Mouse (Mus musculus) gastrocnemius, adult 2 months (tissue): ENCODE measurements around the gene Gps2. TPM values are rescaled to one million over a fixed set of nuclear protein-coding genes. Genes with fewer than 3 reads are reported as not detected.

Experiments
- DNase-seq: peaks from one replicate; pipeline ENCODE4 v3.0.0; 2022
- H3K27ac ChIP-seq: fragments of 200-600 bp; 2 replicates; pipeline ENCODE4 v1.8.1; 2022; ENCODE audit warnings: mild to moderate bottlenecking
- H3K4me3 ChIP-seq: fragments of 200-600 bp; 2 replicates; pipeline ENCODE4 v1.8.1; 2022; ENCODE audit warnings: mild to moderate bottlenecking, moderate library complexity
- CTCF ChIP-seq: fragments of 200-600 bp; IDR thresholded peaks from 2 replicates; pipeline ENCODE4 v1.8.1; 2022; ENCODE audit warnings: antibody characterized with exemption, mild to moderate bottlenecking, moderate library complexity
- intact Hi-C: fragments of 180-260 bp; cut with DNase I; formaldehyde crosslinking; loops from one replicate; pipeline ENCODE4 v1.15.1; 2025
- total RNA-seq, 2 experiments: library from RNA; stranded (reverse); gene quantifications; 2 replicates each; pipeline ENCODE4 v1.2.3; 2021

Gene Gps2
- total RNA-seq, 2 experiments from 2014 or later, result 47.1 to 49.6 TPM

- intact Hi-C loops, result no loop called here
- peak; percentile 95 for DNase-seq
- H3K4me3 ChIP-seq, result peak within 1 kb of the TSS; percentile 77
- TF ChIP-seq CTCF, result peak; percentile 10; the same call in 1 of the 2 replicates
- H3K27ac ChIP-seq, result peak within 1 kb of the TSS; percentile 83
These were observed 21.6 kb downstream of the Gps2 start, which contains the start of gene Ybx2 for GRCm38 (mm10) chr11:69935137-69935879. Gene Ybx2 (plus strand): TSS chr11:69935796.

DNA sequence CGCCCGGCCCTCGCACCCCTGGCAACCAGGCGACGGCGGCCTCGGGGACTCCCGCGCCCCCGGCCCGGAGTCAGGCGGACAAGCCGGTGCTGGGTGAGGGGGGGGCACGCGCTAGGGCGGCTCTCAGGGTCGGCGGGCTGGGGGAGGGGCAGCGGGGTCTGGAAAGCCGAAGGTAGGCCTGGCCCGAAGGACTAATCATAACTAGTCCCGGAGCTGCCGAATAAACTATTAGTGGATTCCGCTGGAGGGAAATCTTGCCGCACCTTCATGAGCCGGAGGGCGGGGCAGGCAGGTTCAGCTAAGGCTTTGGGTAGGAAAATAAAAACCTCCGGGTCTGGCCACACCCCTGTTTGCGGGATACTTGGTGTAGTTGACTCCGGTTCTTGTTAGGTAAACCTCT, 22.5 kb downstream of the Gps2 start:
- Histone ChIP-seq H3K27ac (peak overlapping the region; percentile 83), H3K4me3 (peak overlapping the region; percentile 77)
- intact Hi-C loops, result no loop called here
- DNase-seq, result no peak
- TF ChIP-seq CTCF, result no peak

- peak overlapping the region; percentile 77 for H3K4me3 ChIP-seq
- peak overlapping the region; percentile 83 for H3K27ac ChIP-seq
- intact Hi-C loops, result no loop called here
- peak; percentile 45 for DNase-seq
- TF ChIP-seq CTCF, result no peak
These were observed 23.1 kb downstream of the Gps2 start for GRCm38 (mm10) chr11:69936714-69937347.

- no peak for TF ChIP-seq CTCF
- H3K4me3 ChIP-seq, result peak overlapping the region; percentile 77
- peak; percentile 85 for DNase-seq
- intact Hi-C loops, result no loop called here
- H3K27ac ChIP-seq, result peak overlapping the region; percentile 83
These were observed 23.7 kb downstream of the Gps2 start for GRCm38 (mm10) chr11:69937385-69937784.

DNA sequence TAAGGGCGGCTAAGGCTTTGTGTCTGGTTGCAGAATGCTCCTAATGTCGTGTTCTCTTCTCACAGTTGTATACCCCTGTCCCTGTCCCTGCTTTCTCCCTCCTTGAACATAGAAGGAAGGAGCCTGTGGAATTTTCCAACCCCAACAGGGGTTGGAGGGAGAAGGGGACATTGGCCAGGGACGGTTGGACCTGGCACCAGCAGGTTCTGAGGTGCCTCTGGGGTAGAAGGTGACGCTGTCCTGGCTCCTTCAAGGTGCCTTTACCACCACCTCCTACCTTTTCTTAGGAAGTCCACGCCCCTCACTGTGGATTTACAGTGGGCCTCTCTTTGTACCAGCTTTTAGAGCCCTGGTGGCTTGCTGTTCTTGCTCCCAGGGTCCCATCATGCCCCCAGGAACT, 24.1 kb downstream of the Gps2 start:
- no peak overlapping the region; the same call in 1 of the 2 replicates for H3K4me3 ChIP-seq
- TF ChIP-seq CTCF, result no peak
- intact Hi-C loops, result no loop called here
- peak overlapping the region; percentile 83 for H3K27ac ChIP-seq
- no peak for DNase-seq

DNA sequence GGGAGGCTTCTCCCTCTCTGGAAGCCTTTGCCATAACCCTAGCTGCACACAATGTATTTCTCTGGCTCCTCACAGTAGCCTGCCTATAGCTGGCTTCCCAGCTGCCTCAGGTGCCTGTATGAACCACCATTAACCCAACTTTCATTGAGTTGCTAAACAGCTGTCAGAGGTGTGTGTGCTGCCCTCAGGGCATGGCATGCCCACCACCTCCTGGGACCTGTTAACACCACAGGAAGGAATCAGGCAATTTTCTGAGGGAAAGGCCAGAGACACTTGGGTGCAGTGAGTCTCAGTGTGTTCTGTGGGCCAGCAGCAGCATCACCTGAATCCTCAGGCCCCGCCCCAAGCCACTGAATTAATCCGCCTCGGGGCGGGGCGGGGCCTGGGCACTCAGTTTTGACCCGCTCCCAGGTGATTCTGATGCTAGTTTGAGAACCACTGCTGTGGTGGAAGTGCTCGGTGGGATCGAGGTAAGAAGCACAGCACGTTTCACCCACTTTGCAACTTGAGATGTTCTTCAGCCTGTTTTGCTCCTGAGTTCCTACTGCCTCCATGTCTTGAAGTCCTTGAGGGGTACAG, 24.8 kb downstream of the Gps2 start:
- peak overlapping the region; percentile 83 for H3K27ac ChIP-seq
- intact Hi-C loops, result no loop called here
- TF ChIP-seq CTCF, result no peak
- no peak overlapping the region for H3K4me3 ChIP-seq
- no peak for DNase-seq

- intact Hi-C loops, result no loop called here
- DNase-seq, result no peak
- TF ChIP-seq CTCF, result no peak
- Histone ChIP-seq H3K4me3 (no peak overlapping the region), H3K27ac (peak overlapping the region; percentile 83)
These were observed 25.5 kb downstream of the Gps2 start for GRCm38 (mm10) chr11:69939181-69939580.

- intact Hi-C loops, result no loop called here
- H3K4me3 ChIP-seq, result no peak overlapping the region
- no peak for TF ChIP-seq CTCF
- peak overlapping the region; percentile 83 for H3K27ac ChIP-seq
- DNase-seq, result no peak
These were observed 26.0 kb downstream of the Gps2 start for GRCm38 (mm10) chr11:69939731-69940130.

GRCm38 (mm10) chr11:69940962-69941361, 27.3 kb downstream of the Gps2 start:
- TF ChIP-seq CTCF, result no peak
- intact Hi-C loops, result no loop called here
- no peak overlapping the region for H3K4me3 ChIP-seq
- H3K27ac ChIP-seq, result peak overlapping the region; percentile 83
- DNase-seq, result peak; percentile 58

DNA sequence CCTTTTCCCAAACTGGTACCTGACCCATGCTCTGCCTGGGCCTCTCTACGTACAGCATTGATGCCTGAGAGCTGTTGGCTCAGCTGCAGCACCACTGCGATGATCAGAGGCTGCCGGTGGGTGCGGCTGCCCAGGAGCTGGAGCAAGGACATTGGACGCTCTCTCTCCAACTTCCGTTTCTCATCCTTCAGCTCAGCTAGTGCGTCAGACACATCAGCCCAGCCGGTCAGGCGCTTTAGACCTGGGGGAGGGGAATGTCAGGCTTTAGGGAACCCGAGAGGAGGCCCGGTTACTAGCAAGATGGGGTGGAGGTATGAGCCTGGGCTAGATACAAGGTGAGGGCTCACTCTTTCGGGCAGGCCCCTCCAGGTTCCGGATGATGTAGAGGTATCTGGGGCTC, 31.5 kb downstream of the Gps2 start:
- peak; percentile 38 for DNase-seq
- TF ChIP-seq CTCF, result no peak
- intact Hi-C loops, result no loop called here

DNA sequence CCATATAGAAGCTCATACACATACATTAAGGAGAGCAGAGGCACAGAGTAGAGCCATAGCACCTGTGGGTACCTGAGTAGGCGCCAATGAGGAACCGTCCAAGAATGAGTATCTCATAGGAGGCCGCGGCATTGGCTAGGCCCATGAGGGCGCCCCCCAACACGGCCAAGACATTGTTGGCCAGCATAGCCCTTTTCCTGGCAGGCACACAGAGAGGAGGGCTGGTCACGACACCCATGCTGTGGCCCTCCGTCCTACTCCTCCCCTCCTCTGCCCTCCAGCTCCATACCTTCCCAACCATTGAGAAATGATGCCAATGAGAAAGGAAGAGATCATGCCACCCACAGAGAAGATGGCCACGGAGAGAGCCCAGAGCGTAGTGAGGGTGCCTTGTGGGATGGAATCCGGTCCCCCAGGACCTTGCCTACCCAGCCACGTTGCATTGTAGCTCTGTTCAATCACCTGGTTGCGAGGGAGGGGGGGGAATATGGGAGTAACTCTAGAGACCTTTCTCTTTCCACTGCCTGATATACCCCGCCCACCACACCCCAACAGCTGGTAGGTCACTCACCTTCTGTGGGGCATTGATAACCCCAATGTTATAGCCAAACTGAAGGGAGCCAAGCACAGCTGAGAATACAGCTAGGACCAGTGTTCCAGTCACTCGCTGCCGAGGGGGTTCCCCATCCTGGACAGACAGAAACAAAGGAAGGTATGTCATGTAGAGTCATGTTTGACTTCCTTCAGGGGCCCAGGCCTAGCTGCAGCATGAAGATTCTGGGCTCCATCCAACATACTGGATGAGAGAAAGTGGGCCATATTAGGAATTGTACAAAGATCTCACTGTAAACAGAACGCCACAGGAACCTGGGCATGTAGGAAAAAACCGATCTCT, 32.6 kb downstream of the Gps2 start:
- no peak for TF ChIP-seq CTCF
- peak; percentile 65 for DNase-seq
- intact Hi-C loops, result no loop called here

More for the DNA sequence above, 31.5 kb downstream of the Gps2 start:
- peak overlapping the region; percentile 94 for H3K27ac ChIP-seq
- peak overlapping the region; percentile 88 for H3K4me3 ChIP-seq

More for the DNA sequence above, 32.6 kb downstream of the Gps2 start:
- Histone ChIP-seq H3K4me3 (peak overlapping the region; percentile 88), H3K27ac (peak overlapping the region; percentile 94)
